ENCODE assay signal across 34 mouse cellular contexts in the genomic region with DNA sequence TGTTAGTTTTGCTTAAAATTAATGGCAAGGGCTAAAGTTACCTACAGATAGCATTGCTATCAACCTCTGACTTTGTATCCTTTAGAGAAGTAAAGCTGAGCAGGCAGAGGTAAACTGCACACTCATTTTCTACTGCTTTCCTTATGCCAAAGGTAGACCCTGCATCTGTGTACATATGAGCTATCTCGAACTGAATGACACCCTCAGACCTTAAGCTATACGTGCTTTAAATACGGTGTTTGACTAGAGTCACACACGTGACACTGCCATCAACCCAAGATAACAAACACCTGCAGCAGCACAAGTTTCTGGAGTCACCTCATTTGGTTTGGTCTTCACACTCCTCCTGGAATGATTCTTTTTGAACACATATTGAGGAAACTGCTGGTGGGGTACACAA.
"Had no signal": no experiment of that assay in that cellular context is flagged by ENCODE, and none has a peak within 500 bp of the region (broad histone marks: within the 10 kb centered on the region; RNA-seq: fewer than 3 reads in every experiment).

No protein-coding gene starts in this region.

- H3K4me1 ChIP-seq: heart, embryonic 10.5 days; heart, embryonic 12.5 days; heart, embryonic 13.5 days; heart, embryonic 15.5 days; hindbrain, embryonic 10.5 days; hindbrain, embryonic 12.5 days; hindbrain, embryonic 13.5 days; hindbrain, embryonic 15.5 days; kidney, embryonic 15.5 days had no signal

- H3K9me3 ChIP-seq: heart, embryonic 10.5 days; heart, embryonic 12.5 days; heart, embryonic 13.5 days; heart, embryonic 15.5 days; hindbrain, embryonic 10.5 days; hindbrain, embryonic 12.5 days; hindbrain, embryonic 15.5 days; kidney, embryonic 15.5 days had no signal

- ATAC-seq: hindbrain, embryonic 16.5 days; hindbrain, postnatal 0 days; inflammation-experienced regulatory T-cells, adult 6 months had no signal

- H3K4me3 ChIP-seq: heart, adult 2 months; heart, embryonic 10.5 days; heart, embryonic 12.5 days; heart, embryonic 13.5 days; heart, embryonic 15.5 days; hindbrain, embryonic 10.5 days; hindbrain, embryonic 12.5 days; hindbrain, embryonic 13.5 days; hindbrain, embryonic 15.5 days; kidney, embryonic 15.5 days; layer of hippocampus, adult 2 months; left cerebral cortex, adult 2 months had no signal

- H3K4me2 ChIP-seq: heart, embryonic 11.5 days; heart, embryonic 12.5 days; heart, embryonic 13.5 days; heart, embryonic 15.5 days; hindbrain, embryonic 12.5 days; hindbrain, embryonic 13.5 days; hindbrain, embryonic 14.5 days; hindbrain, embryonic 15.5 days; kidney, embryonic 15.5 days had no signal

- DNase-seq: heart, adult 2 months; heart, postnatal 10 days; heart, postnatal 14 days; heart, postnatal 36 days; heart, postnatal 4 days; kidney, adult 11 months; kidney, adult 18-20 months; kidney, adult 2 months; kidney, adult 8-10 months; kidney, adult 9 months; kidney, postnatal 10 days; kidney, postnatal 14 days; kidney, postnatal 25 days; kidney, postnatal 36 days; kidney, postnatal 4 days; layer of hippocampus, adult 9-11 months; layer of hippocampus, postnatal 36 days had no signal

- H3K27me3 ChIP-seq: heart, embryonic 15.5 days; hindbrain, embryonic 12.5 days; hindbrain, embryonic 13.5 days; hindbrain, embryonic 15.5 days; kidney, embryonic 15.5 days had no signal

- H3K36me3 ChIP-seq: hindbrain, embryonic 10.5 days; hindbrain, embryonic 12.5 days; hindbrain, embryonic 15.5 days; kidney, embryonic 15.5 days had no signal

- H3K27ac ChIP-seq: heart, adult 2 months; heart, embryonic 10.5 days; heart, embryonic 13.5 days; heart, embryonic 15.5 days; hindbrain, embryonic 10.5 days; hindbrain, embryonic 12.5 days; hindbrain, embryonic 13.5 days; hindbrain, embryonic 14.5 days; hindbrain, embryonic 15.5 days; hindbrain, postnatal 0 days; kidney, embryonic 15.5 days; kidney, postnatal 0 days; layer of hippocampus, adult 2 months; left cerebral cortex, adult 2 months had no signal

- H3K9ac ChIP-seq: heart, embryonic 12.5 days; heart, embryonic 13.5 days; heart, embryonic 15.5 days; hindbrain, embryonic 12.5 days; hindbrain, embryonic 13.5 days; hindbrain, embryonic 14.5 days; hindbrain, embryonic 15.5 days; kidney, embryonic 15.5 days had no signal
